Mouse (Mus musculus) brain, embryonic 14.5 days (tissue): ENCODE data around the gene Tbc1d14.

Source experiments
- CTCF ChIP-seq: fragments of 200-500 bp; IDR thresholded peaks from 2 replicates; pipeline ENCODE4 v1.5.1; 2012; ENCODE audit warnings: inconsistent platforms, mild to moderate bottlenecking, moderate library complexity, borderline replicate concordance; ENCODE audit not compliant: insufficient read depth, insufficient read length; ENCODE audit errors: extremely low read depth
- POLR2A ChIP-seq: fragments of 200-500 bp; IDR thresholded peaks from 2 replicates; pipeline ENCODE4 v1.6.1; 2012; ENCODE audit warnings: mild to moderate bottlenecking, inconsistent platforms, borderline replicate concordance; ENCODE audit not compliant: poor library complexity, insufficient read depth, insufficient read length, severe bottlenecking; ENCODE audit errors: extremely low read depth

- TF ChIP-seq CTCF (no peak), POLR2A (no peak)
Observed at GRCm38 (mm10) chr5:36594344-36594743, 1.3 kb upstream of the Tbc1d14 start.
